Mouse (Mus musculus): Measurements from ENCODE around the gene Mrpl22.

- no peak for TF ChIP-seq CTCF (IDR thresholded peaks at IDR 0.05; ENCODE audit: insufficient read depth, low read depth, low read length)
- TF ChIP-seq POLR2A (IDR thresholded peaks at IDR 0.05; ENCODE audit: insufficient read depth, low read depth, low read length): no peak
Measured at GRCm38 (mm10) chr11:58193860-58194520, 22.5 kb downstream of the Mrpl22 start.

Measured in olfactory bulb, adult 2 months (tissue).